Mouse (Mus musculus): ENCODE data around the gene Top1.

Gene Top1

DNA sequence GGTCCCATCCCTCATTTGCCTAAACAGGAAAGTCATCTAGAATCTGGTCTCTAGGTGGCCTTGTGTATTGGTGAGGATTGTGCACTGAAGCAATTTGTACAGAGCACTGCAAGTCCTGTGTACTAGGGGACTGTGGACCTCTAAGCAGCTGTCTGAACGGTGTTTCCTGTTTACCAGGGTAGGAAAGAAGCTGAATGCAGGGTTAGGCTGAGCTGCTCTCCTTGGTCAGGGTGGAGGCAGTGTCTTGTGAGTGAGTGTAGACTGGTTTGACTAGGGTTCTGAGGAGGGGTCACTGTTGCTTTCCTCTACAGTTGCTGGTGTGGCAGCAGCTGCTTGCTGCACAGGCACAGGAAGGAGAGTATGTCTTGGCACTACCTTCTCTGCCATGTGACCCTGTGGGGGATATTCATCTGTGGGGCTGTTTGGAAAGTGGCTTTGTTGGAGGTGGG lies 96.5 kb downstream of the Top1 start:
- peak; percentile 68 for DNase-seq (ENCODE audit: low read depth)

- DNase-seq (ENCODE audit: low read depth) = no peak
Measured at GRCm38 (mm10) chr2:160744040-160744822, 98.5 kb downstream of the Top1 start.

DNA sequence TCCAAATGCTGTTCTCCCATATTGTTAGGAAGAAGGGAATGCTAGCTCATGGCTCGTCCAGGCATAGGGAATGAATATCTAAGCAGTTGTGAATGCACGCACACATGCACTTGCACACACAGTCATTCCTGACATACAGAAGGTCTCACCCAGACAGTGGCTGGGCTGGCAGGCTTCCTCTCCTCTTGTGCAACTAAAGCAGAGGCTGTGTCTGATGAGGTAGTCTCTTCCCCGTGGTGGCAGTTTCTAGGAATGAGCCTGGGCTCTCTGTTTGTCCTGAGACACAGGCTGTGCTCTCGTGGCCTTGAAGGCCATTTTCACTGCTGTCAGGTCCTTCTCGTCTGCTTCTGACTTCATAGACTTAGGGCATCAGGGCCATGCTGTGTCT lies 99.1 kb downstream of the Top1 start:
- DNase-seq (ENCODE audit: low read depth) = no peak

GRCm38 (mm10) chr2:160745497-160745896 lies 99.8 kb downstream of the Top1 start:
- DNase-seq (ENCODE audit: low read depth) = peak; percentile 55

DNA sequence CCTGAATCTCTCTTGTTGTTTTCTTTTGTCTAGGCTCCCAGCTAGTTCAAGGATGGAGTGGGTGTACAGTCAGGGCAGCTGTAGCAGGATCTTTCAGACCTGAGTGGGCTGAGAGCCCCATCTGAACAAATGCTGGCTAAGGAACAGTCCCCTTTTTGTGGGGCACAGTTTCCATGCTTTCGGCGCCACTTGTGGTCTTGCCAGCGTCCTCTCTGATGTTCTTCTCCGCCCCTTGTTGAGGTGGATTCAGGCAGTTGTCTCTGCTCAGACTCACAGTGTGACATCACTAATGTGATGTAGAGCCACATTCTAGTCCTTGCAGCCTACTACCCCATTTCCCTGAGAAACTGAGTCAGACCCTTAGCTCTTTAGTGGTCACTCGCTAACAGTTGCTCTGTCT lies 100.9 kb downstream of the Top1 start:
- peak; percentile 59 for DNase-seq (ENCODE audit: low read depth)

GRCm38 (mm10) chr2:160747075-160747474 lies 101.4 kb downstream of the Top1 start:
- no peak for DNase-seq (ENCODE audit: low read depth)

DNA sequence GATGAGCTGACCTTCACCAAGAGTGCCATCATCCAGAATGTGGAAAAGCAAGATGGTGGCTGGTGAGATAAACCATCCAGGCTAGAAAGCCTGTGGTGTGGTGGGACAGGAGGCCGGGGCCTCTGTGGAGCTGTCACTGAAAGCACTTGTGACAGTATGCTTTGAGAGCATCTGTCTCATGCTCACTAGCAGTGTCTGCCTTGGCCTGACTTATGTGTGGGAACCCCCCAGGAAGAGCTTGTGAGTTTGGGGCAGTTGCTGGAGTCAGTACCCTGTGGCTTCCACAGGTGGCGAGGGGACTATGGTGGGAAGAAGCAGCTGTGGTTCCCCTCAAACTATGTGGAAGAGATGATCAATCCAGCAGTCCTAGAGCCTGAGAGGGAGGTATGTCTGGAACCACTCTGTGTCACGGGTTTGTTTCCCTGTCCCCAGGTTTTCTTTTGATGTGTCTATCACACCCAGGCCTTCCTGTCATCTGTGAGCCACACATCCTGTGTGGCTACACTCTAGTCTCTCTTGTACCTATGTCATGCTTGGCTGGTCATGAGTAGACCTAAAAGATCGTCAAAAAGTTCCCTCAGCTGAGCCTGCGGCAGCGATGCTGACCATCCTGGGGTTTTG lies 111.0 kb downstream of the Top1 start:
- peak; percentile 81 for DNase-seq (ENCODE audit: low read depth)

DNA sequence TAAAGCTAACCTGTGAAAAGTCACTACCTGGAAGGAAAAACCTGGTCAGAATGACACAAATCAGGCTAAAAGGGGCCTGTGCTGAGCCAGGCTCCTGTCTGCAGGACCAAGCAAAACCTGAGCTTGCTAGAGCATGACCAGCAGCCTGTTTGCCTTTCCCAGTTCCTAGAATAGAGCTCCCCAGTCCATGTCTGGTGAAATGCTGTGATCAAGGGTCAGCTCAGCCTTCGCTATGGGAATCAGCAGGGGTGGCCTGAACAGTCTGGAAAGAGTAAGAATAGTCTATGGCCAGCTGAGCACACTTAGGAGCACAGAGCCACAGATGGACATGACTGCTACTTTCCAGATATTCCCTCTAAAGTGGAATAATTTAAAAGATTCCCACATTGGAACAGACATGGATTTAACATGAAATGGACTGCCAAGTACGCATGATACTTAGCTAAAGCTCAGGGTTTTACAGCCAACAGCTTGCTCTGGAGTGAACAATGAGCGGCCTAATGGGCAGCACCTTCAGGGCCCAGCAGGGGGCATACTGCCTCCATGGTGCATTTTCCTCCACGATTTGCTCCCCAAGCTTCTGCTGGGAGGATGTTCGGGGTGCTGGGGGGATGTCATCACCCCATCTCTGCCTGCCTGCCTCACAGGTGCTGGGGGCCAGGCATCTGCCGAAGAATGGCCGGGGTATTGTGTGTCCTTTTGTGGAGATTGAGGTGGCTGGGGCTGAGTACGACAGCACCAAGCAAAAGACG lies 114.9 kb downstream of the Top1 start:
- DNase-seq (ENCODE audit: low read depth) = peak; percentile 57

- peak; percentile 58 for DNase-seq (ENCODE audit: low read depth)
Measured at GRCm38 (mm10) chr2:160763816-160764215, 118.1 kb downstream of the Top1 start.

DNA sequence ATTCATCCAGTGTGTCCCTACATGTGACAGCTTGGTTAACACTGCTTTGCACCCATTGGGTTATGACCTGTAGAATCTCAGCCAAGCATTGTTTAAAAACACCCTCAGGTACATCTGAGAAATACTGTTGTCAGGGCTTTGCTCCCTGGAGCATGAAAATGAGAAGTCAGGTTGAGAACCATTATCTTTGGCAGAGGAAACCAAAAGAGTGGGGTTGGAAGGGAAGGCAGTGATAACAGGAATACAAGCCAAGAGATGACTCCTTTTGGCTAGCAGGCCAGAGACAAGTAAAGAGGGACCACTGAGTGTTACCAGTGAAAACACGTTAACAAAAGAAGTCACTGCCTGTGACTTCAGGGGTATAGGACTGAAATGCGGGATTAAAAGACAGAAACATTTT lies 118.7 kb downstream of the Top1 start:
- DNase-seq (ENCODE audit: low read depth) = no peak

DNA sequence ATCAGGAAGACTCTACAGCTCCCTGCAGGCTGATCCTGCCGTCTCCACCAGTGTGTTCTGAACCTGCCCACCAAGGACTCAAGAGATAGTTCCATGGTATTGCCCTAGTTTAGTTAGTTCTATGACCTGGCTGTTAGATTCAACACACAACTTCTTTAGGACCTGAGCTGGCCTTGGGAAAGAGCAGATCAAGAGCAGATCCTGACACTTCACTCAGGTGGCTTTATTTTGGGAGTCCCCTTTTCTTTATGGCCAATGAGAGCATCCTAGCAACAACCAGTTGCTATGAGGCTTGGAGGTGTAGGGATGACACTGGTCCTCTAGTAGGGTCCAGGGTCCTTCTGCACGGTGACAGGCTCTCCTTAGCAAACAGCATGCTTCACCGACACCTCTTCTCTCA lies 119.4 kb downstream of the Top1 start:
- DNase-seq (ENCODE audit: low read depth) = no peak

DNA sequence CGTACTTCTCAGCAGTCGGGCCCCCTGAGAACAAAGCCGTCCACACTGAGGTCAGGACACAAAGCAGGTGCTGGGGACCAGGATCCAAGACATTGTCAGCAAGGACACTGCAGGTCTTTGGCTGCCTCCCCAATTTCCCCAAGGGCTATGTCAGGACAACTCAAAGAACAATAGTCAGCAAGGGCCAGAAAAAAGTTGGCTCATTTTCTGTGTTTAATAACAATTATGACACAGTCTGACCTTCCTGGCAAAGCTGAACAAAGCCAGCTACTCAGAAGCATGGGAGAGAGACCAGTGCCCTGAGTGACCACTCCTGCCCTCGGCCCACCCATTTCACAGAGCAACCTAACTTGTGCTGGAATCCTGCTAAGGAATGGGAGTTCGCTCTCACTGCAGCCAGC lies 120.7 kb downstream of the Top1 start:
- DNase-seq (ENCODE audit: low read depth) = no peak

DNA sequence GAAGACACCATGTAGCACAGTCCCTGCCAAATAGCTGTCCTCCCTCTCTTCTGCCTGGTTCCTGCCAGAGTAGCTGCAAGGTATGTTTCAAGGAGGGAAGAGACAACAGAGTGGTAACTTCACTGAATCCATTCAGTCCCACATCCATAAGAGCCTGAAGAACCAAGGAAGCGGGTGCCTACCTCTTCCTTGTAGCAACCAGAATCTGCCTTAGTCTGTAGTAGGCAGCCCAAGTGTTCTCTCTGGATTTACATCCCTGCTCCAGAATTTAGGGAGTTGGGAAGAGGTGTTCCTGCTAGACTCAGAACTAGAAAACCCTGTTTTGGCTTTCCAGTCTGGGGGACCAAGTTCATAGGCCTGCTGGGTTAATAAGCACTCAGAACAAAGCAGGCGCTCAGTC lies 121.5 kb downstream of the Top1 start:
- DNase-seq (ENCODE audit: low read depth) = no peak

DNA sequence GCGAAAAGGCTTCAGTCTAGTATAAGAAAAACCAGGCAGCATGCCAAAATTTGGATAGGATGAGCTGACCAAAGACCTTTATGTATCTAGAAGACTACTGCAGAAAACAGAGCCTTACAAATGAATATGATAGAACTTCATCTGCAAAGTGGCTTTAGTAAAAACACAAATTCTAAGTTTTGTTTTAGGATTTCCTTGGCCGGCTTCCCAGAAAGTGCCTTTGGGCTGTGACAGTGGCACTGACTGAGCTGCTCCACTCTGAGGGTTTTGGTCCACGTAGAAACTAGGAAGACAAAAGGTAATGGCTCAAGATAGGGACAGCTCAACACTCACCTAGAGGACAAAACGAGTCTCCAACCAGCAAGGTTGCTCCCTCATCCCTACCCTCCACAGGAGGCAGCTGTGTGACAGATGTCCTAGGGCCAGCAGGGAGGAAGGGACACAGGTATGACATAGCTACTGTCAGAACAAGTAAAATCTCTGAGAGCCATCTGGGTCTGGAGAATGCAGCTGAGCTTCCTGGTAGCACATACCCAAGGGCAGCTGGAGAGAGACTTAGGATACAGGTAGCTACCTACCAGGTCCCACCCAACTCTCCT lies 122.5 kb downstream of the Top1 start:
- no peak for DNase-seq (ENCODE audit: low read depth)

- DNase-seq (ENCODE audit: low read depth) = no peak
Measured at GRCm38 (mm10) chr2:160768997-160769396, 123.3 kb downstream of the Top1 start.

GRCm38 (mm10) chr2:160770409-160770808 lies 124.7 kb downstream of the Top1 start:
- DNase-seq (ENCODE audit: low read depth) = no peak

- DNase-seq (ENCODE audit: low read depth) = no peak
Measured at GRCm38 (mm10) chr2:160770871-160771270, 125.2 kb downstream of the Top1 start.

DNA sequence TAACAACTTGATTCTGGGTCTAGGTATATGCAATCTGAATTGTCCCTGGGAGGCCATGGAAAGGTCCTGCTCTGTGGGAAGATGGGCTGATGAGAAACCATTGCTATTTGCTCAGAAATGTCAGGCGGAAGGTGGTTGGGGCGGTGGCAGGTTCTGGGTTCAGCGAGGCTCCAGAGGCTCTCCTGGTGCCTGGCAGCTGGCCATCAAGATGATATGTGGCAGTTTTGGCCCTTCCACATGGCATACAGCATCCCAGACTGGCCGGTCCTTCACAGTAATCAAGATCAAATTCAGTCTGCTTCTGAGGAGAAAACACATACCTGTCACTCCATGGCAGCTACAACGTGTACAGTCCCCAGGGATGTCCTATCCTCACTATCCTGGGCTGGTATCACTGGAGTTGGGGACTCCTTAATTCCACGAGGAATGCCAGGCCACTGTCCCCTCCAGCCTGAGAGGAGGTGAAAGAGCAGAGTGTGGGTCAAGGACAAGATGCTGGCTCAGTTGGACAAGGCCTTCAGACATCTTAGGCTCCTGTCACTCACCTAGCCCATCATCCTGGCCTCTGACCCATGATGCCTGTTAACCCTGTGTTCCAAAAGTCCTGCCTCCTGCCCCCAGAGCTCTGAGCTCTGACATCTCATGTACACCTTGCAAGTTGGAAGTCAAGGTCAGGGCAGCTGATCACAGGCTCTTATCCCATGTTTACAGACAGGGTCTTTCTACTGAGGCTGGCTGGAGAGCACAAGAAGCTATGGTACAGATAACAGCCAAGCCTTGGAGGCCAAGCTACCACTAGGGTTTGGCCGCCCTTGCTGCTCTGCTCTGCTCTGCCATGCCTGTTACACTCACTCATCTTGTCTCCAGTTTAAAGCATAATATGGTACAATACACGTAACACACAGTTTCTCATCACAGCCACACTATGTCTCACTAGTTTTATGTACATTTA lies 125.9 kb downstream of the Top1 start:
- DNase-seq (ENCODE audit: low read depth) = no peak

Data from naive thymus-derived CD4-positive, alpha-beta T cell, adult 2 months (primary cell).